Comparison of ENCODE assay signal across 22 mouse cellular contexts in the genomic region with DNA sequence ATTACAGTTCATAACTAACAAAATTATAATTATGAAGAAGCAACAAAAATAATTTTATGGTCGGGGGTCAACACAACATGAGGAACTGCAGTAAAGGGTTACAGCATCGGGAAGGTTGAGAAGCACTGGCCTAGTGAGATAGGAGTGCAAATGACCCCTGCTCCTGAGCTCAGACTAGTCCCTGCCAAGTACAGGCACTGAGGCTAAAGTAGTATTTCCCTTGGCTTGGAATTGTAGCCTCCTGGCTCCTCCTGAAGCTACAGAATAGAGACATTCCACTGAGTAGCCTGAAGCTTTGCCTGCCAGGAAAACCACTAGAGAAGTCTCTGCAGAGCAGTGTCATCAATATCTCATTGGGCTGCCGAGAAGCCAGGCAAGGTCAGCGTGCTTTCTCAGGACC. TPM values are rescaled to one million over a fixed set of nuclear protein-coding genes. Genes with fewer than 3 reads are reported as not detected.
DNase-seq lines count a peak whose midpoint lies in the region; ATAC-seq and TF ChIP-seq lines count a peak whose summit lies in the region.
"Had no signal": no experiment of that assay in that cellular context is flagged by ENCODE, and none has a peak within 500 bp of the region (broad histone marks: within the 10 kb centered on the region; RNA-seq: fewer than 3 reads in every experiment).

No protein-coding gene starts in this region.

- no peak overlapping the region for H3K9ac ChIP-seq in kidney, embryonic 15.5 days
- H3K9ac ChIP-seq: forebrain, embryonic 12.5 days; hindbrain, embryonic 12.5 days; limb, embryonic 15.5 days had no signal

- no peaks in the 10 kb centered on the region for H3K36me3 ChIP-seq in kidney, adult 2 months (ENCODE audit: control insufficient read depth, insufficient read depth, low read length)
- no peaks in the 10 kb centered on the region for H3K36me3 ChIP-seq in kidney, embryonic 15.5 days
- H3K36me3 ChIP-seq in limb, embryonic 10.5 days: no peaks in the 10 kb centered on the region
- H3K36me3 ChIP-seq: forebrain, embryonic 12.5 days; hindbrain, embryonic 12.5 days; limb, embryonic 15.5 days had no signal

- TF ChIP-seq CTCF in gastrocnemius, adult 2 months (IDR thresholded peaks at IDR 0.05): no peak
- no peak for TF ChIP-seq CTCF in kidney, adult 2 months (conservative IDR thresholded peaks at IDR 0.05; ENCODE audit: insufficient read depth, insufficient read length, low read depth, low read length)

- no peak for TF ChIP-seq POLR2A in kidney, adult 2 months (IDR thresholded peaks at IDR 0.05; ENCODE audit: low read depth, low read length)

- peak; percentile 10 for DNase-seq in gastrocnemius, postnatal 25 days
- no peak for DNase-seq in gastrocnemius, adult 2 months
- DNase-seq in kidney, adult 2 months: peak; percentile 40
- no peak for DNase-seq in limb, embryonic 10.5 days (ENCODE audit: low spot score)
- no peak for DNase-seq in cerebellum, adult 11 months
- no peak for DNase-seq in left cerebral cortex, postnatal 25 days (ENCODE audit: low spot score in 2 of 2)
- DNase-seq: cerebellum, postnatal 14 days; layer of hippocampus, adult 9-11 months; lung, postnatal 14 days; midbrain, embryonic 14.5 days; thymus, adult 18-20 months had no signal

- no peak overlapping the region for H3K27ac ChIP-seq in gastrocnemius, adult 2 months
- H3K27ac ChIP-seq in kidney, adult 2 months (ENCODE audit: insufficient read depth, low read depth, low read length): no peak overlapping the region
- no peak overlapping the region; the same call in 1 of the 2 replicates for H3K27ac ChIP-seq in kidney, embryonic 15.5 days
- peak overlapping the region; percentile 80 for H3K27ac ChIP-seq in limb, embryonic 10.5 days
- H3K27ac ChIP-seq: forebrain, embryonic 12.5 days; hindbrain, embryonic 12.5 days had no signal

- H3K4me1 ChIP-seq in kidney, adult 2 months (ENCODE audit: control insufficient read depth, insufficient read depth, low read length): no peaks in the 10 kb centered on the region
- H3K4me1 ChIP-seq in kidney, embryonic 15.5 days: peaks cover 8% of the 10 kb centered on the region
- peaks cover 20% of the 10 kb centered on the region for H3K4me1 ChIP-seq in limb, embryonic 10.5 days
- H3K4me1 ChIP-seq: forebrain, embryonic 12.5 days; hindbrain, embryonic 12.5 days had no signal

- peak; percentile 38 for ATAC-seq in kidney, embryonic 15.5 days (replicated peaks; ENCODE audit: low FRiP score)
- no peak for ATAC-seq in activated CD4-positive, CD25-positive, alpha-beta regulatory T cell, adult 4 months

- H3K4me3 ChIP-seq in gastrocnemius, adult 2 months: no peak overlapping the region
- H3K4me3 ChIP-seq in kidney, adult 2 months (ENCODE audit: insufficient read depth, low read depth, low read length): no peak overlapping the region
- no peak overlapping the region for H3K4me3 ChIP-seq in kidney, embryonic 15.5 days (replicated peaks)
- H3K4me3 ChIP-seq in limb, embryonic 10.5 days: no peak overlapping the region
- H3K4me3 ChIP-seq: forebrain, embryonic 12.5 days; hindbrain, embryonic 12.5 days; limb, embryonic 15.5 days; myocyte had no signal

- intact Hi-C loops in gastrocnemius, adult 2 months (cut with DNase I): no loop called here
- intact Hi-C loops in left cerebral cortex, postnatal 25 days (cut with DNase I): no loop called here

- H3K4me2 ChIP-seq in kidney, embryonic 15.5 days: no peak overlapping the region
- H3K4me2 ChIP-seq: forebrain, embryonic 12.5 days; heart, embryonic 11.5 days; hindbrain, embryonic 12.5 days; limb, embryonic 15.5 days had no signal

- WGBS in kidney, adult 2 months: 71% methylated on average over 4 of the region's 4 CpGs
- 45% methylated on average over 4 of the region's 4 CpGs for WGBS in kidney, embryonic 15.5 days
- WGBS in limb, embryonic 10.5 days: 70% methylated on average over 4 of the region's 4 CpGs

- H3K27me3 ChIP-seq in kidney, adult 2 months (replicated peaks; ENCODE audit: control insufficient read depth, insufficient read depth, low read length): no peaks in the 10 kb centered on the region
- no peaks in the 10 kb centered on the region for H3K27me3 ChIP-seq in kidney, embryonic 15.5 days
- H3K27me3 ChIP-seq in limb, embryonic 10.5 days (ENCODE audit: low read depth, poor library complexity, severe bottlenecking): no peaks in the 10 kb centered on the region
- H3K27me3 ChIP-seq: forebrain, embryonic 12.5 days; hindbrain, embryonic 12.5 days; limb, embryonic 15.5 days; Patski had no signal

- no peaks in the 10 kb centered on the region for H3K9me3 ChIP-seq in kidney, embryonic 15.5 days (replicated peaks)
- H3K9me3 ChIP-seq in limb, embryonic 10.5 days (replicated peaks): no peaks in the 10 kb centered on the region
- H3K9me3 ChIP-seq: forebrain, embryonic 12.5 days; hindbrain, embryonic 12.5 days; limb, embryonic 15.5 days had no signal

RNA-seq across cellular contexts. Expression of a gene that starts 53.7 kb away (rescaled TPM):
- total RNA-seq in gastrocnemius, postnatal 25 days (2021): 10 to 100 TPM in 1 of 2 experiments, 1 to 10 TPM in 1; 1.8 to 16.3 TPM
- total RNA-seq in gastrocnemius, adult 2 months (2021): 10 to 100 TPM; 19.6 to 28.1 TPM
- polyA plus RNA-seq in kidney, adult 2 months (2012; rRNA removed): not detected in 2 replicates
- 0.09 and 0.34 TPM in 2 replicates for polyA plus RNA-seq in kidney, embryonic 15.5 days (2015; fragmentation: Nextera tagmentation; extraction: Ambion mirVana)
- polyA plus RNA-seq in limb, embryonic 10.5 days (2016; fragmentation: Nextera tagmentation; extraction: Ambion mirVana): 0.08 TPM in 1 of 2 replicates, not detected in the other
- polyA plus RNA-seq in activated CD4-positive, CD25-positive, alpha-beta regulatory T cell, adult 4 months (2017; shearing (Covaris generic)): not detected
- 1 to 10 TPM; 3.4 to 3.9 TPM for total RNA-seq in left cerebral cortex, postnatal 25 days (2021)
- total RNA-seq: megakaryocyte, adult 5-6 weeks had no signal
- polyA plus RNA-seq: myocyte; neural tube, embryonic 14.5 days; Patski; urinary bladder, adult 2 months had no signal

Comparison
In these comparisons a context has a peak if more than half of its experiments do, and no peak if none do; other contexts are left out.
1. DNase-seq: peak in gastrocnemius, postnatal 25 days (single experiment) and kidney, adult 2 months (single experiment); none in gastrocnemius, adult 2 months (single experiment), limb, embryonic 10.5 days (single experiment), cerebellum, adult 11 months (single experiment) and left cerebral cortex, postnatal 25 days (0 of 2).